Mouse (Mus musculus): Measurements from ENCODE around the gene Bax. TPM values are rescaled to one million over a fixed set of nuclear protein-coding genes. Genes with fewer than 3 reads are reported as not detected.
"Not testable (repeated sequence)": the region's sequence is repeated elsewhere in the genome, so short reads cannot be mapped to it uniquely, and the experiment has no call there.

The Bax gene
- total RNA-seq, 2 experiments from 2014 or later = 73.2 to 77.6 TPM

DNA sequence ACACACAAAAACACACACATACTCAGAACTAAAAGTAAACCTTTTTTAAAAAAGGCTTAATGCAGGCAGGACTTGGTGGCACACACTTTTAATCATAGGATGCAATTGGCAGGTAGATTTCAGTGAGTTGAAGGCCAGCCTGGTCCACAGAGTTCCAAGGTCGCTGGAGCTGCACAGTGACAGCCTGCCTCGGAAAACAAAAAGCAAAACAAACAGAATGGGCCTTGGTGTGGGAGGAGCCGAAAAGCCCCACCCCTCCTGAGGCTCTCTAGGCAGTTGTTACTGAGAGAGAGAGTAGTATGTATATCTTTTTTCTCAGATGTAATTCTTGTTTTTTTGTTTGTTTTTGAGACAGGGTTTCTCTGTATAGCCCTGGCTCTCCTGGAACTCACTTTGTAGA is 24.6 kb upstream of the Bax start:
- TF ChIP-seq CTCF (conservative IDR thresholded peaks at IDR 0.05) = no peak
- no peak for DNase-seq (ENCODE audit: low spot score in 2 of 2)
- Histone ChIP-seq H3K27ac (no peak overlapping the region), H3K4me3 (no peak overlapping the region)

DNA sequence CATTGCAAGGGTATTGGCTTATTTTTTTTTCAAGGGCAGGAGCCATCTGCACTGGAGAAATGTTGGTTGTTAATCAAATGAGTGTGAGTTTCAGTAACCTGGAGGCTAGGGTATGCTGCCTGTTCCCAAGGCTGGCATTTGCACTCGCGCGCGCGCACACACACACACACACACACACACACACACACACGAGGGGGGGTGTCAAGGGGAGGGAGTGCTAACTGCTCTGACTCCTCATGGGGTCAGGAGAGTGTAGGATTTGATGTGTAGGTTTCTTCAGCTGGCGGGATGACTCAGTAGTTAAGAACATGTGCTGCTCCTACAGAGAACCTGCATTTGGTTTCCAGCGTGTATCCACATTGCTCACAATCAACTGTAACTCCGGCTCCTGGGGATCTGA is 24.1 kb upstream of the Bax start:
- no peak overlapping the region for H3K27ac ChIP-seq
- DNase-seq (ENCODE audit: low spot score in 2 of 2) = peak in 1 of 2 experiments; percentile 21
- TF ChIP-seq CTCF (conservative IDR thresholded peaks at IDR 0.05) = no peak
- no peak overlapping the region for H3K4me3 ChIP-seq

DNA sequence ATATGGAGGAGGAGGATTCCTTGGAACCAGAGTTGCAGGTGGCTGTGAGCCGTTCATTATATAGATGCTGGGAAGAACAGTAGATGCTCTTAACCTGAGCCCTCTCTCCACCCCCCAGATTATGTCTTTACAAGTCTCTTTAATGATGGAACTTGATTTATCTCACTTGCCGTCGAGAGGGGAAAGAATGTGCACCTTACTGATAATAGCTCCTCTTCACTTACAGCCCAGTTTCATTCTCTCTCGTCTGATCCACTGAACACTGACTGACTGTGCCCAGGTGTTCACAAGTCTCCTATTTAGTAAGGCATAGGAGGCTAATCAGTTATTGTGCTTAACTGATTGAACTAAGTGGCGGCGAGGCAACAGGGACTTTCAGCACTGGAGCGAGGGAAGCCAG is 22.9 kb upstream of the Bax start:
- no peak overlapping the region for H3K4me3 ChIP-seq
- H3K27ac ChIP-seq = no peak overlapping the region
- no peak for TF ChIP-seq CTCF (conservative IDR thresholded peaks at IDR 0.05)
- no peak for DNase-seq (ENCODE audit: low spot score in 2 of 2)

DNA sequence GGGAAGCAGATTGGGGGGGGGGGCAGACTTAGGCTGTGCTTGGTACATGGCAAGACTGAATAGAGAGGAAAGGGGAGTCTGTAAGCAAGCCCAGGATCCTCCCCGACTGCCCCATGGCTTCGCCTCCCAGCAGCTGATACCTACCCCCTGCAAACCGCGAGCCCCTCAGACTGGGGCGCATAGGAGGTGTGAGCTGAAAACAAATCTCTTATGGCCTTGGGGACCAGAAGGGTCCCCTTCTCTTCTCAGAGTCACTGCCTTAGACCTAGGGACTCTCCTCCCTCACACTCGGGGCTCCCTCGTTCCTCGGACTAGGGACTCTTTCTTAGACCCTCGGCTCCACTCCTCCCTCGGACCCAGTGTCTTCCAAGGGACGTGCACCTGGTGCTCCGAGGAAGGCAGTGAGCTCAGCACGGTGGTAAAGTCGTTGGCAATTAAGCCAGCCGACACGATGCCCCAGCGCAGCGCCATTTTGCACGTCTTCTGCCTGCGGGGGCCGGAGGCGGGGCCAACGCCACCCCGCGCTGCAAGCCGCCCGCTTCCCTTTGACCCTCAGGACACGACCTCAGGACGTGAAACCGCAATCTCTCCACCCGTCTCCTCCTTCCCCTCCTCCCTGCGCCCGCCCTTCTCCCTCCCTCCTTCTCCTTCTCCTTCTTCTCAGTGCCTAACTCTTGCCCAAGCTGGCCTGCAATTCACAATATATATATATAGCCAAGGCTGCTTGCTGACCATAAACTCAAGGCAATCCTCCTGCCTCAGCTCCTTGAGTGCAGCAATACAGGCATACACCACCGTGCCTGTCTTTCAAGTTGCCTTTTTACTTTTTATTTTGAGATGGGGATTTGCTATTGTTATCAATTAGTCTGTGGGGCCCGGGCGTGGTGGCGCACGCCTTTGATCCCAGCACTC is 21.9 kb upstream of the Bax start, which contains the start of gene Dhdh:
TSS of gene Dhdh (minus strand) at position 513 of the 912 bp plus-strand sequence.
- no peak for TF ChIP-seq CTCF (conservative IDR thresholded peaks at IDR 0.05)
- Histone ChIP-seq H3K27ac (peak within 1 kb of the TSS; percentile 67), H3K4me3 (peak within 1 kb of the TSS; percentile 60)
- DNase-seq (ENCODE audit: low spot score in 2 of 2) = peak in 1 of 2 experiments; percentile 35

DNA sequence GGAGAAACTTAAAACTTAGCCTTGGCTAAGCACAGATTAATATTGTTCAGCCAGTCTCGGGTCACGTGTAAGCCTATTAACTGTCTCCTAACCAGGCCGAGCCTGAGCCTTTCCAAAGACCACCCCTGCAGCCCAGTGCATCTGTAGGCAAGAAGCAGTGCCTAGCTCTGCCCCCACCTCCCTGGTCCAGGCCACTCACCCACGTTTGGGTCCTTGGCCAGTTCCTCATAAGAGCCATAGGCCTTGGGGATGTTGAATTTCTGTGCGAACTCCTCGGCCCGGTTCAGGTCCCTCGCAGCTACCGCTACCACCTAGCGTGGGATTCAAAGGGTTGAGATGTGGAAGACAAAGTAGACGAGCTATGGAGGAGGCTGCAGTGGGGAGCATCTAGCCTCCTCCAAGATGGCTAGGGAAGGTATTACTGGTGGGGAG is 21.2 kb upstream of the Bax start:
- no peak for DNase-seq (ENCODE audit: low spot score in 2 of 2)
- H3K4me3 ChIP-seq = no peak overlapping the region
- TF ChIP-seq CTCF (conservative IDR thresholded peaks at IDR 0.05) = no peak
- H3K27ac ChIP-seq = no peak overlapping the region; the same call in 1 of the 2 replicates

DNA sequence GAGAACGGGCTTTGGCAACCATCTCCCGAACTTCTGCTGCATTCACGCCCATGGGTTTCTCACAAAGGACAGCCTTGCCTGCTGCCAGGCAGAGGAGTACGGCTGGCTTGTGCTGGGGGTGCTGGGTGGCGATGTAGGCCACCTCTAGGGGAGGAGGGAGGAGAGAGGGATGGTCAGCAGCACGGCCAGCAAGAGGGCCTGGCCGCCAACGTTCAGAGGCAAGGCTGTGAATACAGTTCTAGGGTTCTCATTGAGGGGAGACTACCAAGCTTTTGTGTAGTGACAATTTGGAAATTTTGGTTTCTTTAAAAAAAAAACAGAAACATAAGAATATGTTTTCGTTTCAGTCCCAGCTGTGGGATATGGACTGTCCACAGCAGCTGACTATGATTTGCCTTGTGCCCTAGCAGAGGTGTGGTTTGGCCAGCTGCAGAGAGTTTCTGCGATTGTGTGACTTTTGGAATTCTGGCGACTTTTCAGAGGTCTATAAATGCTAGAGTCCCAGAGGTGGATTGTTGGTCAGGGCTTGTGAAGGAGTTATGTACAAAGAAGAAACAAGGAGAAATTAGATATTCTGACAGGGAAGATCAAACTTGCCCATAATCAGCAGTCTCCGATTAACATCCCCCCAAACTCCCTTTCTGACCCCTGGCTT is 20.2 kb upstream of the Bax start, which contains the start of gene Gm45808:
TSS of gene Gm45808 (minus strand) at position 51 of the 655 bp plus-strand sequence.
- DNase-seq (ENCODE audit: low spot score in 2 of 2) = no peak
- TF ChIP-seq CTCF (conservative IDR thresholded peaks at IDR 0.05) = no peak
- H3K27ac ChIP-seq = no peak within 1 kb of the TSS
- no peak within 1 kb of the TSS for H3K4me3 ChIP-seq

DNA sequence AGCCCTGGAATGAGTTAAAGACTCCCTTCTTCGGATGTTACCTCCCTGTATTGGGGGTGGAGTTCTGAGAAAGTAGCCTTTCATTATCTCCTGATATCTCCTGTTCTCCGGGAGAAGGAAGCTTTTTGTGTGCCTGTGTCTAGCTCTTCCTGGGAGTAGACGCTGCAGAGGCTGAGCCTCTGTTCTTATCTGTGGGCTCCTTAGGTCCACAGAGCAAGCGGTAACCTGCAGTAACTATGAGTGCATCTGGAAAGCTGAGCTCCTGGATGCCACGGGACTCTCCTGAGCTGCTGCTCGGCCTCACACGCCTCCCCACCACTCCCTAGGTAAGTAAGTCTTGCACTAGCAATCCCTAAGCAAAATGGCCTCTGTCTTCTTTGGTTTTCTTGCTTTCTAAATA is 19.5 kb upstream of the Bax start:
- DNase-seq (ENCODE audit: low spot score in 2 of 2) = no peak
- no peak for TF ChIP-seq CTCF (conservative IDR thresholded peaks at IDR 0.05)
- no peak overlapping the region for H3K4me3 ChIP-seq
- H3K27ac ChIP-seq = no peak overlapping the region

DNA sequence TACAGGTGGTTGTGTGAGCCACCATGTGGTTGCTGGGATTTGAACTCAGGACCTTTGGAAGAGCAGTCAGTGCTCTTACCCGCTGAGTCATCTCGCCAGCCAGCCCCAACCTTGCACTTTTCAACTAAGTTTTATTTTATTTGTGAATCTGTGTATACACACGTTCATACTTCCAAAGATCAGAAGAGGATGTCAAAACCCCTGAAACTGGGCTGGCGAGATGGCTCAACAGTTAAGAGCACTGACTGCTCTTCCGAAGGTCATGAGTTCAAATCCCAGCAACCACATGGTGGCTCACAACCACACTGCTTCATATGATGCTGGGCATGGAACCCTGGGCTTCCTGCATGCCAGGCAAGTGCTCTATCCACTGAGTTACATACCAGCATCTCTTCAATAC is 18.3 kb upstream of the Bax start:
- DNase-seq (ENCODE audit: low spot score in 2 of 2); H3K27ac ChIP-seq; H3K4me3 ChIP-seq: not testable (repeated sequence)

DNA sequence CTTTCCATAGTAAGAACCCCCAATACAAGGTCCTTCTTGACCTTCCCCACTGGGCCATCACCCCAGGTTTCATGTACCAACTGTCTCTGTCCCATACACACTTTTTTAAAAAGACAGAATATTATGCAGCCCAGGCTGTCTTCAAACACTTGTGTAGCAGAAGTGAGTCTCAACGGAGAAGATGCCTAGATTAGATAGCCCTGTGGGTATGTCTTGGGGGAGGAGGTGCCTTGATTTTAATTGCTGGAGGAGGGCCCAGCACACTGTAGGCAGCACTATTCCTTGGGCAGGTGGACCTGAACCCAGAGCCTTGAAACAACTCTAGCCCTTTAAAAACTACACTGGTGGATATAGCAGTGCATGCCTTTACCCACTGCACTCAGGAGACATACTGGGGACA is 15.5 kb upstream of the Bax start:
- H3K4me3 ChIP-seq = no peak overlapping the region
- no peak for TF ChIP-seq CTCF (conservative IDR thresholded peaks at IDR 0.05)

DNA sequence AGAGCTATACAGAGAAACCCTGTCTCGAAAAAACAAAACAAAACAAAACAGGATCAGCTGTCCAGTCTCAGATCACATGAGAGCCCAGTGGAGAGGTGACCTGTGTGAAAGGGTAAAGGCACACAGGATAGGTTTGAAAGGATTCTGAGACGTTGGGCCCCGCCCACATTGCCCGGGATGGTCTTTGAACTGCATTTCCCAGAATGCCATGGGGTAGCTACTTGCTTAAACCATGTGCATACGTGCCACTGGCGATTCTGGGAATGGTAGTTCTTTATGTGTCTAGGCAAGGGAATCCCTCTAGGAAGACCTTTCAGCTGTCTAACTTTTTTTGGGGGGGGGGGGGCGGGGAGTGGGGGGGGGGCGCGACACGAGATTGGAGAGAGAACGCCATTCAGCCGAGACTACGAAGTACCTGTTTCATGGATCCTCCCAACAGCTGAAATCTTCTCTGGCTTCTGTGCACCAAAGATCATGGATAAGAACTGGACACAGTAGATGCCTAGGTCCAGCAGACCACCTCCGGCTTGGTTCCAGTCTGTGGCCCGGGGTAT is 14.8 kb upstream of the Bax start, which contains the start of gene Tulp2:
TSS of gene Tulp2 (plus strand) at position 504 of the 554 bp plus-strand sequence.
- Histone ChIP-seq H3K27ac (no peak within 1 kb of the TSS), H3K4me3 (no peak within 1 kb of the TSS)
- peak; percentile 69 to 75 for DNase-seq (ENCODE audit: low spot score in 2 of 2)
- TF ChIP-seq CTCF (conservative IDR thresholded peaks at IDR 0.05) = no peak

More for the DNA sequence above, 15.5 kb upstream of the Bax start:
- no peak overlapping the region for H3K27ac ChIP-seq
- no peak for DNase-seq (ENCODE audit: low spot score in 2 of 2)

DNA sequence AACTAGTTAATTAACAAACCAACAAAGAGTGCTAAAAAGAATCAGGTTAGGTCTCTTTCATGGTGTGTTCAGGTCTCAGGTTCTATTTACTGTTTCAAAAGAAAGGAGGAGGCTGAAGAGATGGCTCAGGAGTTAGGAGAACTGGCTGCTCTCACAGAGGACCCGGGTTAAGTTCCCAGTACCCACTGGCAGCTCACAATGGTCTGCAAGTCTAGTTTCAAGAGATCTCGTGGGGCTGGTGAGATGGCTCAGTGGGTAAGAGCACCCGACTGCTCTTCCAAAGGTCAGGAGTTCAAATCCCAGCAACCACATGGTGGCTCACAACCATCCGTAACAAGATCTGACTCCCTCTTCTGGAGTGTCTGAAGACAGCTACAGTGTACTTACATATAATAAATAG is 13.6 kb upstream of the Bax start:
- not testable (repeated sequence) for DNase-seq (ENCODE audit: low spot score in 2 of 2); H3K4me3 ChIP-seq; H3K27ac ChIP-seq

DNA sequence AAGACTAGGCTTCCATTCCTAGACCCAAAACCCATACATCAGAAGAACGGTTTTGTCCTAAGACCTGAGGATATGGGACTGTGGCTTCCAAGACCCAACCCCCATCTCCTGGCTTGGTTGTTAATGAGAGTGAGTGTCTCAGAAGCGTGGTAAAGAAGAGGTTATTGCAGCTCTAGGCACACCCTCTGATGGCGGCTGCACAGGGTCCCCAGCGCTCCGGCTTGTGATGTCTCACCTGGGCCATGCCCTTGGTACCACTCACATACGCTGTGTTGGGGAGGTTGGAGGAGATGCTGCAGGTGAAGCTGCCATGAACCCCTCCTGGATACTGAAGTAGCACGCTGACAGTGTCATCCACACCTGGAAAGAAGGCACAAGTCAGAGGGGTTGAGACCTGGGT is 12.1 kb upstream of the Bax start:
- H3K27ac ChIP-seq = no peak overlapping the region
- no peak for TF ChIP-seq CTCF (conservative IDR thresholded peaks at IDR 0.05)

DNA sequence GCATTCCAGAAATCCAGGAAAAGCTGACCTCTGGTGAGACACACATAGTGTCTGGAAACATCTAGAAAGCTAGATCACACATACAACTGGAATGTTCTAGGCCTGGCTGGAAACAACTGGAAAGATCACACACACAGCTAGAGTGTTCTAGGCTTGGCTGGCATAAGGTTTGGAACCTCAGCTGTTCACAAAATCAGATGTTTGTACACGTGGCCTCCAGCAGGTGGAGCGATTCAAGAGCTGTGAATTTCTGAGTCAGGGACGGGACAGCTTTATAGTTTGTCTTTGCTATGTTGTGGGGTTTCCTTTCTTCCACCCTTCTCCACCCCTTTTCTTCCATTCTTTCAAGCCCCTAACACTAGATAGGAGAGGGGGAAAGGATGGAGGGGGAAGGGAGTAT is 10.3 kb upstream of the Bax start:
- Histone ChIP-seq H3K4me3 (no peak overlapping the region), H3K27ac (no peak overlapping the region)
- peak; percentile 54 to 57 for DNase-seq (ENCODE audit: low spot score in 2 of 2)
- TF ChIP-seq CTCF (conservative IDR thresholded peaks at IDR 0.05) = peak; percentile 81

More for the DNA sequence above, 12.1 kb upstream of the Bax start:
- DNase-seq (ENCODE audit: low spot score in 2 of 2) = no peak
- H3K4me3 ChIP-seq = no peak overlapping the region
